Mouse (Mus musculus): ENCODE measurements around the gene Tuba3b.
A peak's percentile ranks its signal among the peaks of the same experiment; 100 is the strongest.

Gene Tuba3b

DNA sequence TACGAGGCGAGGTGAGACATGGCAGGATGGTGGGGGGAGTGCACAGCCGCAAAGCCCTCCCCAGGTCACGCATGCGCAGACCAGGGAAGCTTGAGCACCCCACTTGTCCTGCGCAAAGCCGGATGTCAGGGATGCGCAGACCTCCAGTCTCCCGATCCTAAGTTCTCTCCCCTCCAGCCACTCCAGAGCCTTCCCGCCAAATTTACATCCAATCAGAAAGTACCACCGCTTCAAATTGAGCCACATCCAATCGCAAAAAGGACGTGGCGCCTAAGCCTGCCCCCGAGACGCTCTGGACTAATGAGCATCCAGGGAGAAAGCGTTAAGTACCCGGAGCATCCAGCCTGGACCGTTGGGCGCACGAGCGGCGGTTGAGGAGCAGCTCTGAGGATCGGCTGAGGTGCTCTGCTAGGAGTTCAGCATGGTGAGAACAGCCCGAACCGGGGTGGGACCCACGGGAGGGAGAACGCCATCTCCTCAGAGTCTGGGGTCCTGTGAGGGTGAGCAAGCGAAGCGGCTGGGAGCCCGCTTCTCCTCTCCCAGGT is at the start of gene Tuba3b:
TSS of gene Tuba3b (plus strand) at position 92 of the 545 bp plus-strand sequence.
- no peak for DNase-seq

DNA sequence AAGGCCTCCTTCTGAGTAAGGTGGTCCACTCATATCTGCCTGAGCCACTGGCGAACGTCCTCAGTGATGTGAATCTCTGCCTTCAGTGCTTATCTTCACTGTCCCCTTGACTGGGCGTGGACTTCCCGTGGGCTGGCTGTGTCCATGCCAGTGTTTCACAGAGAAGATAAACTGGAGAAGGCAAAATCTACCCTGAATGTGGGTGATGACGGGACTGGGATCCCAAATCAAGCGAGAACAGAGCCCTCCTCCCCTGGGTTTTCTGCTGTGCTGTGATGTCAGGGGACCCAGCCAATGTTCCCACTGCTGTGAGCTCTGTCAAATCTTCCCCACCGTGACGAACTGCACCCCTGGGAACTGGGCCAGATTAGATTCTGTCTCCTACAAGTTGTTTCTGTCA is 48.3 kb upstream of the Tuba3b start:
- DNase-seq: no peak

DNA sequence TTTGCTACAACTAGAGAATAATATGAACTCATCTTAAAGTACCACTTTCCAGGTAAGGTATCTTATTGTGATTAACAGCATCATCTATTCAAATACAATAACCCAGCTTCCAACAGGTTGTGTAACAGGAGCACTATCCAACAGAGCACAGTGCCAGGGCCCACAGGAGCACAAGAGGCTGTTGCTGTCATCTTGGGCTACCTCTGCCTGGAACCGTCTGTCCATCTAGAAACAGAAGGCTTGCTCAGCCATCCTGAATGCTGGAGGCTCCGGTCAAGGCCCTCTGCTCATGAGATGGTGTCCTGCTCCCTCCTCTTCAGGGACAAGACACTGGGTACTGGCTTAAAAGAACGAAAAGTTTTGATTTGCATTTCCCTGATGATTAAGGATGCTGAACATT is 47.7 kb upstream of the Tuba3b start:
- DNase-seq: no peak

GRCm38 (mm10) chr6:145568701-145569100 is 46.9 kb upstream of the Tuba3b start:
- DNase-seq: no peak

- DNase-seq: no peak
These were observed 42.1 kb upstream of the Tuba3b start for GRCm38 (mm10) chr6:145573250-145574013.

DNA sequence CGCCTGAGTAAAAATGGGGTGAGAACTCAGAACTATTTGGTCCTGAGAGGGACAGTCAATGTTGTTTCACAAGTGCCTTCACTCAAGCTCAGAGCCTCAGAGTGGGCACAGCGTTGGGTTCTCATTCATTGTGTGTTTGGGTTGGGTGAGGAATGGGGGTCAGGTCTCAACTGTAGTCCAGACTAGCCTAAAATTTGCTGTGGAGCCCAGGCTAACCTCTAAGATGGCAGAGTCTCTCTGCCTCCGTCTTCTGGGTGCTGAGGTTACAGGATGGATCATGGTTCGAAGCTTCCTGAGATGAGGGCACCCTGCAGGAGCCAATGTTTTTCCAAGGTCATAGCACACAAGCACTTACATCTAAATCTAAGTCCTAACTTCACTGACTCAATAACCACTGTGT is 38.8 kb upstream of the Tuba3b start:
- no peak for DNase-seq

GRCm38 (mm10) chr6:145578457-145579185 is 36.9 kb upstream of the Tuba3b start:
- no peak for DNase-seq

DNA sequence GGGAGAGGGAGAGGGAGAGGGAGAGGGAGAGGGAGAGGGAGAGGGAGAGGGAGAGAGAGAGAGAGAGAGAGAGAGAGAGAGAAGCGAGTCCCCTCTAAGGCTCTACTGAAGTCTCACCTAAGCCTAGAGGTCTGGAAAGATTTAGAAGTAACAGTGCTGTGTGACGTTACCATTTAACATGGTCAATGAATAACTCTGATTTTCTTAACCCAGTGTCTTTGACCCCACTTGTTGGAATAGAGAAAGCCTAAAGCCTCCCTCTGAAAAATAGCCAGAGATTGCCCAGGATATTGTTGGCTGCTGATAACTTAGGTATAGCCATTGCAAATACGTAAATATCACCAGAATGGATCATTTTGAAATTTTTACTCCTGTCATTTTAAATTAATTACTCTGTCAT is 35.8 kb upstream of the Tuba3b start:
- no peak for DNase-seq

GRCm38 (mm10) chr6:145581366-145582170 is 34.0 kb upstream of the Tuba3b start:
- no peak for DNase-seq

- no peak for DNase-seq
These were observed 30.2 kb upstream of the Tuba3b start for GRCm38 (mm10) chr6:145585052-145585973.

DNA sequence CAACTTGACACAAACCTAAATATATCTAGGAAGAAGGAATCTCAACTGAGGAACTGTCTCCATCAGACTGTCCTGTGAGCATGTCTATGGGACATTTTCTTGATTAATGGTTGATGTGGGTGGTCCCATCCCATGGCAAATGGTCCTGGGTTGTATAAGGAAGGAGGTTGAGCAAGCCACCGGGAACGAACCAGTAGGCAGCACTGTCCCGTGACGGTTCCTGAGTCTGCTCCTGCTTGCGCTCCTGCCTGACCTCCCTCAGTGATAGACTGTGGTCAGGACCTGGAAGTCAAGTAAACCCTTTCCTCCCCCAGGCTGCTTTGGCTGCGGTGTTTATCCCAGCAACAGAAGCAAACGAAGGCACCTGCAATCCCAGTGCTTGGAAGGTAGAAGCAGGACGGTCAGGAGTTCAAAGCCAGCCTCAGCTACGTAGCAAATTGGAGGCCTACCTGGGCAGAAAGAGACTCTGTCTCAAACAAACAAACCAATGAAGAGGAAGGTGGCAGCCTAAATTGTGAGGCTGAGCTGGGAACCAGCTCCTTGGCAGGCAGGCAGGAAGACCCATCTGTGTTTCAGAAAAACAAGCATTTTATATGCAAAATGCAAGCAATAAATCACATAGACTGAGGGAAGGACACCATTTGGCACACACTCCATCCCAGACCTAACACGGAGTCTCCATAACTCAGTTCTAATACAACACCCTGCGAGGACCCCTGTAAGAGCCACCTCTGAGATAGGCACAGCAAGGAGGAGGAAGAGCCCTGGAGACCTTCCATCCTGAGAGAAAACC is 24.9 kb upstream of the Tuba3b start:
- no peak for DNase-seq

- DNase-seq: no peak
These were observed 24.0 kb upstream of the Tuba3b start for GRCm38 (mm10) chr6:145591578-145591977.

DNA sequence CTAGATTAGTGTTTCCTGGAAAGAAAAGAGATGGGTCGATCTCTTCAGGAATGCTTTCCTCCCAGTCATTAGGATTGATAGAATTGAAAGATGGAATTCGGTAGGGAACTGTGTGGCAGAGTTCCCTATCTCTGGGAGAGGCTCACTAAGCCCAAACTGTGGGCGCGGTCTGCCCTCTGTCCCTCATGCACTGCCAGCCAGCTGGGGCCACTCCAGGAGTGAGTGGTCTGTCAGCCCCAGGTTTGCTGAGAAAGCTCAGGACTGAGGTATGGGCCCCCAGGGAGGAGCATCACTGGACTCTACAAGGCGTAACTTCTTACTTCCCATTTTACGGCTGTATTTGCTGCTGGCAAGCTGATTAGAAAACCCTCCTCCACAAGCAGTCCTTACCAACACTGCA is 23.5 kb upstream of the Tuba3b start:
- no peak for DNase-seq

- no peak for DNase-seq
These were observed 23.0 kb upstream of the Tuba3b start for GRCm38 (mm10) chr6:145592531-145592998.

- no peak for DNase-seq
These were observed 21.6 kb upstream of the Tuba3b start for GRCm38 (mm10) chr6:145593991-145594390.

- DNase-seq: no peak
These were observed 19.7 kb upstream of the Tuba3b start for GRCm38 (mm10) chr6:145595905-145596304.

DNA sequence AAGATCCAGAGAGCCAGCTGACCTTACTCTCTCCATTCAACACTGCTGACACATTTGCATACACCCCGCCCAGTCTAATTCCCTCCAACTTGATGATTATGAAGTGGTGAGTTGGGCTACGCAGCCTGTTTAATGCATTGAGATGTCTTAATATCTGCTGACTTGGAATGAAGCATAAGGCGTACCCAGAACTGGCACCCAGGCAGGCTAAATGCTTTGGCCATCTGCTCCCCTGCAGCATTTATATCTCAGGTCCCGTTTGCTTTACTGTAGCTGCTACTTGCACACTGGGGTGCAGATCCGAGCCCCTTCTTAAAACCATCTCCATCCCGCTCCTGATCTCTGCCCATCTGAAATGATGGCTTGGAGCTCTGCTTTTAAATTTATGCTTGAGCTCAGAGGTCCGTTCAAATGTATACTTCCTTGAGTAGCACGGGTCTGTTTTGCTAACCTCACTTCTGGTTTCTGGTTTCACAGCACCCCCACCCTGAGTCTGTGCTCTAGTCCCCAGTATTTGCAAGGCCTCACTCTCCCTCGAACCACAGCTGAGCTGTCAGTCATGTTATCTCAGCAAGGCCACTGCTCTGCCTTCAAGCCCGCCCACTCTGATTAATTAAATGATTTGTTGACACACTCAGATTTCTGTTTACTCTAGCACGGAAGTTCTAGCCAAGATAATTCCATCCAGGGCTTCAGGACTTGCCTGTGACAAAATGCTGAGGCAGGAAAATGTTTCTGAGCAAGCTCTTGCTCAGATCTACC is 16.6 kb upstream of the Tuba3b start:
- peak; percentile 38 to 47 for DNase-seq

- DNase-seq: no peak
These were observed 11.4 kb upstream of the Tuba3b start for GRCm38 (mm10) chr6:145604126-145604525.

DNA sequence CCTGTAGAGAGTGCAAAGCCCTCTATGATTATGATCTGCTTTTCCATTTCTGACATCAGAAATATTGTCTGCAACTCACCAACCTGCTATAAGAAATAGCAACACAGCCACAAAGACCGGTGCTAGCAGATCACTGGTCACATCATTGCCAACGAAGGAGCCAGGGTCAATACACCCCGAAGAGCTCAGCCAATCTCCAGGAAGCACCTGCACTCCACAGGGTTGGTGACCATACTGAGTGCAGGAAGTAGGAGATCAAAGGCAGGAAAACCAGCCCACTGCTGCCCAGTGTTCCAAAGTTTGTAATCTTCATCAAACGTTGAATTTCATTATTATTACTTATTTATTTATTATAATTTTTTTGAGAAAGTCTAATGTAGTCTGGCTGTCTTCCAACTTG is 10.9 kb upstream of the Tuba3b start:
- DNase-seq: no peak

DNA sequence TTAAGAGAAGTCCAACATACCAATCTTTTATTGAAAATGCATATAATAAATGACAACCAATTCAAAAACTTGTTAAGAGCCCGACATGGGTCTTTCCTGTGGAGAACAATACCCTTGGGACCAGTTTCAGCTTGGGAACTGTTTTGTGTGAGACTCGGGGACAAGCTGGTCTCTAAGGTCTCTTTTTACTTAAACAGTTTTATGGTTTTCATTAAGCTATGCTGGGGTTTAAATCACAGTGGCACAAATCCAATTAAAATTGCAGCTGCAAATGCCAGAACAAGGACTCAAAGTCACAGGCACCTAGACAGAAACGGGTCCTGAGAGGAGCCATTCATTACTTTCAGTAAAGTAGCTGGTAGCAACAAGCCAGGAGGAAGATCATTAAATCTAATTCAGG is 10.4 kb upstream of the Tuba3b start:
- no peak for DNase-seq

Measured in B cell, adult 2 months (primary cell).